Mouse (Mus musculus) hindbrain, embryonic 10.5 days (tissue): Measurements from ENCODE around the gene Pomgnt2. TPM values are rescaled to one million over a fixed set of nuclear protein-coding genes. Genes with fewer than 3 reads are reported as not detected.

ENCODE experiments used
- DNase-seq: peaks from one replicate; pipeline ENCODE4 v3.0.0-alpha.2; 2017; ENCODE audit warnings: low spot score
- H3K27ac ChIP-seq: fragments of 300-500 bp; sonication (generic); 2 replicates; pipeline ENCODE4 v1.5.1; 2016; ENCODE audit warnings: mild to moderate bottlenecking, moderate library complexity
- H3K27me3 ChIP-seq: fragments of 300-500 bp; sonication (generic); 2 replicates; pipeline ENCODE4 v1.6.1; 2016; ENCODE audit warnings: mild to moderate bottlenecking; ENCODE audit not compliant: poor library complexity, insufficient read depth, severe bottlenecking
- H3K36me3 ChIP-seq: fragments of 300-500 bp; sonication (generic); 2 replicates; pipeline ENCODE4 v1.6.1; 2016; ENCODE audit warnings: mild to moderate bottlenecking, moderate library complexity
- H3K4me1 ChIP-seq: fragments of 300-500 bp; sonication (generic); replicated peaks from 2 replicates; pipeline ENCODE4 v1.6.1; 2016; ENCODE audit warnings: mild to moderate bottlenecking
- H3K4me3 ChIP-seq: fragments of 300-500 bp; sonication (generic); 2 replicates; pipeline ENCODE4 v1.5.1; 2016; ENCODE audit warnings: mild to moderate bottlenecking, moderate library complexity
- H3K9me3 ChIP-seq: fragments of 300-500 bp; sonication (generic); 2 replicates; pipeline ENCODE4 v1.6.1; 2016; ENCODE audit warnings: mild to moderate bottlenecking, moderate library complexity
- WGBS: fragments of 180-500 bp; shearing (Covaris S2); methylation state at CpG from one replicate; pipeline ENCODE4 v1.1.7; 2016; 5-methylcytosine and 5-hydroxymethylcytosine counted together
- polyA plus RNA-seq: library from polyadenylated mRNA; unstranded; fragments of >200 nt; fragmentation: Nextera tagmentation; extraction: Ambion mirVana; gene quantifications from 2 replicates; pipeline ENCODE4 v1.2.1, GENCODE M21; 2016

Pomgnt2 gene
- polyA plus RNA-seq, 1 experiment from 2014 or later, result 16.3 TPM

DNA sequence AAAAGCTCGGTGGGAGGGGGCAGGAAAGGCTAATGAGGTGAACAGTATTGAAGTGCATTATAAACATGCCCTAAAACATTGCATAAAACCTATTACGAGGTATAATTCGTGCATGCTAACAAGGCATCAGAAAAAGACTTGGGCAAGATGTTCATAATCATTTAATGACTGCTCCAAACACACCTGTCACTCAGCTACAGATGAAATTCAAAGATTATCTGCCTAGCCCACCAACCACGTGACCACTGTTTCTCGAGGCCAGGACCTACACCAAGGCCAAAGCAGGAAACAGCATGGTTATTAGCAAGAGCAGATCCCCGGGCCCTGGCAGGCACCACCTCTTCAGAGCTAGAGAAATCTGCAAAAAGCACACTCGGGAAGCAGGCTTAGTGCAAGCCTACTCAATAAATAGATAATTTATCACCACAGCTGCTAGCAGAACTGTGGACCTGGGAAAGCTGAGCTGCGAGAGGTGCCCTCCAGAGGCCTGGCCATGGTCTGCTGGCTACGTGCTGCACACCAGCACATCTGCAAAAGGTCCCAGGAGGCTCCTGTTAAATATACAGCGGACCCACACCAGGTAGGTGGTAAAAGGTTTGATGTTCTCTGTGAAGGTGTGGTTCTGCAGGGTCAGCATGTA is 15.3 kb downstream of the Pomgnt2 start:
- DNase-seq, result no peak
- Histone ChIP-seq H3K9me3 (no peaks in the 10 kb centered on the region), H3K36me3 (peaks cover 17% of the 10 kb centered on the region), H3K4me1 (peaks cover 8% of the 10 kb centered on the region; the same call in 1 of the 2 replicates), H3K27me3 (no peaks in the 10 kb centered on the region), H3K27ac (no peak overlapping the region), H3K4me3 (no peak overlapping the region)
- 85% methylated on average over 10 of the region's 10 CpGs for WGBS

DNA sequence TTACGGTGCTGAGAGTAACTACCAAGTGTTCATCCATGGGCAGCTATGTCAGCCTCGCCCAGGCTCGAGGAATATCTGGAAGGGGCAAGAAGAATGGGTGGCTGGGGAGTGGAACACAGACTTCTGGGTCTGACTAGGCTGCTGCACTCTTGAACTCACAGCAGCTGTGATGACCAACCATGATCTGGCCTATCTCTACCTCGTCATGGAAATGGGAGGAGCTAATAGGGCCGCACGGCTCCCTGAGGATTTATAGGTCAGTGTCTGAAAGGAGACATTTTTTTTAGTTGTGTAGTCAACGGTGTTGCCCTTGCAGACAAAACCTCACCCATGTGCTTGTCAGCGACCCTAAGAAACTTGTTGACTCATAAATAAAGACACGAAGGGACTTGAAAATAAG is 15.9 kb downstream of the Pomgnt2 start:
- no peak overlapping the region for H3K4me3 ChIP-seq
- WGBS, result 89% methylated on average over 9 of the region's 9 CpGs
- H3K36me3 ChIP-seq, result peaks cover 17% of the 10 kb centered on the region
- H3K4me1 ChIP-seq, result peaks cover 8% of the 10 kb centered on the region; the same call in 1 of the 2 replicates
- no peak overlapping the region for H3K27ac ChIP-seq
- H3K27me3 ChIP-seq, result no peaks in the 10 kb centered on the region
- DNase-seq, result no peak
- H3K9me3 ChIP-seq, result no peaks in the 10 kb centered on the region

DNA sequence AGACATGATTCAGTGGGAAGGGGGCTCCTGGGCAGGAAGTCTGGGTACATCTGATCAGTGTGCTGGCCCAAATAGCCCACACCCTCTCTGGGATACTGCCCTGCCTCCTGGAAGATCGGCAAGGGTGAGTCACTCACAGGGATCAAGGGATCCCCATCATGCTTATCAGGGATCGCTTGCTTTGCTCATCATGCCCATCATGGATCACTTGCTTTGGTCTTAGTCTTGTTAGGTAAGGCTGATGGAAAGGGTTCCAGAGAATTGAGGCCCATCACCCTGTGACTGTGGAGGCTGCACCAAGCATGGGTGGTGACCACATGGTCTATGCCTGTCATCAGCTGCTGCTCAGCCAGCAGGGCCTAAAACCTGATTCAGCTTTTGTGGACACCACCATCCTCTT is 21.6 kb downstream of the Pomgnt2 start:
- Histone ChIP-seq H3K27ac (no peak overlapping the region), H3K4me1 (0 out of 2 replicates have a peak, but pooled peaks cover under 1% of the 10 kb centered on the region), H3K27me3 (no peaks in the 10 kb centered on the region), H3K4me3 (no peak overlapping the region), H3K36me3 (no peaks in the 10 kb centered on the region), H3K9me3 (no peaks in the 10 kb centered on the region)
- DNase-seq, result no peak
- 71% methylated on average over 2 of the region's 2 CpGs for WGBS

DNA sequence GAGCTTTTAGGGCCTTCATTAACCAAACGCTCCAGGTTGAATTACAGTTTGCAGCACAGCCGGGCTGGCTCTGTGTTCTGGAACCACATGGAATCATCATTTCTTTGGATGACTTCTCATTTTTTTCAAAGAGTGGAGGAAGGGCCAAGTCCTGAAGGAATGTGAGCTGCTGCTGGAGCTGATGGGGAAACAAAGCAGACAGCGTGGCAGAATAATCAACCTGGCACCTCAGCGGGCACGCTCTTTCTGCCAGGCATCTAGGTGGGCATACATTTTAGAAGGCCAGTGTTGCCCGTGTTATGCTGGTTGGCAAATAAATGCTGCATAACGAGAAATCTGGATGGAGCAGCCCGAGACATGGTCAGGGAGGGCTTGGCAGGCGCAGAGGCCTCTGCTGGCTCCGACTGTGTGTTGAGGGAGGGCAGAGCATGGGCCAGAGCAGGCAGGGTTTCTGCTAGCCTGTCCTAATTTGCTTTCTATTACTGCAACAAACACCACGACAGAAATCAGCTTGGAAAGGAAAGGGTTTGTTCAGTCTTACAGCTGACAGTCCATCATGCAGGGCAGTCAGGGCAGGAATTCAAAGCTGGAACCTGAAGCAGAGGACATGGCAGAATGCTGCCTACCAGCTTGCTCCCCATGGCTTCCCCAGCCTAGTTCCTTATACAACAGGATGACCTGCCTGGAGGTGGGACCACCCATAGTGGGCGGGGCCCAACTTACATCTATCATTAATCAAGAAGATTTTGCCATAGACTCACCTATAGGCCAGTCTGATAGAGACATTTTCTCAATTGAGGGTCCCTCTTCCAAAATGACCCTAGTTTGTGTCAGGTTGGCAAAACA is 22.5 kb downstream of the Pomgnt2 start:
- Histone ChIP-seq H3K9me3 (no peaks in the 10 kb centered on the region), H3K27ac (no peak overlapping the region), H3K27me3 (no peaks in the 10 kb centered on the region), H3K4me3 (no peak overlapping the region), H3K4me1 (peaks cover 7% of the 10 kb centered on the region; the same call in 1 of the 2 replicates), H3K36me3 (no peaks in the 10 kb centered on the region)
- no peak for DNase-seq
- 88% methylated on average over 12 of the region's 12 CpGs for WGBS

DNA sequence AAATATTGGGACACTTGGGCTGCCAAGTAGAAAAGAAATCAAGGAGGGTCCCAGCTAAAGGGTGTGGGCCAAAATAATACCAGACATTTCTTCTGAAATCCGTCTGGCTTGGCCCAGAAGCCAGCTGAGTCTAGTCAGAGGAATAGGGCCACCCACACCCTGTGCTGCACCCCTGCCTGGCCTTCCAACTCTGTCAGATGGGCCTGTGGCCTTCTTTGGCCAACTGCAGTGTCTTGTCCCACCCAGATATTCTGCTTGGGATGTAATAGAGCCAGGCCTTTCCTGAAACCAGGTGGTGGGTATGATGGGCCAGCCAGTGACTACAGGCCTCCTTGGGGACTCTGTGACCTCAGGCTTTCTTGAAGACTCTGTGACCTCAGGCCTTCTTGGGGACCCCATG is 23.7 kb downstream of the Pomgnt2 start:
- Histone ChIP-seq H3K36me3 (no peaks in the 10 kb centered on the region), H3K9me3 (no peaks in the 10 kb centered on the region), H3K4me3 (no peak overlapping the region), H3K27ac (no peak overlapping the region), H3K4me1 (peaks cover 7% of the 10 kb centered on the region; the same call in 1 of the 2 replicates), H3K27me3 (no peaks in the 10 kb centered on the region)
- DNase-seq, result no peak
- 77% methylated on average over 1 of the region's 1 CpGs for WGBS

DNA sequence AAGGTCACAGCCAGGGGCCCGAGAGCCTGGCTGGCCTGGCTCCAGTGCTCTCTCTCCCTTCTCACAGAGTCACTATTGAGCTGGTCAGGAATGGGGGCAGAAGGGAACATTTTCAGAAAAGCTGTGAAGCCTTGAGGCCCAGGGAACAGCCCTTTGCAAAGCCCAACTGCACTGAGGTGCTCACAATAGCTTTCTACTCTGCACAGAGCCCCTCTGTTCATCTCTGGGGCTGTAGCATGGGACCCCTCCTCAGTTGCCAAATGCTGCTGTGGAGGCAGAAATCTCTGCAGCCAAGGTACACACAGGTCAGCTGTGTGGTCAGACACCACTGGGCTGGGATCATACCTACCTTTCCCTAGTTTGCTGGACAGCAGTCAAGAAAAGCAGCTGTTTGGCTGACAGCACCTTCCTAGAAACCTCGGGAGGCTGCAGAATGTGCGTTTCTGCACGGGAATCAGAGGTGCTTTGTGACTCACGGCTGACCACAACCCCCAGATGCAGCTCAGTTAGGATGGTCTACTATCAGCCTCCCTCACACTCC is 27.0 kb downstream of the Pomgnt2 start:
- peaks cover 7% of the 10 kb centered on the region; the same call in 1 of the 2 replicates for H3K4me1 ChIP-seq
- 73% methylated on average over 5 of the region's 5 CpGs for WGBS
- H3K27me3 ChIP-seq, result no peaks in the 10 kb centered on the region
- H3K36me3 ChIP-seq, result no peaks in the 10 kb centered on the region
- H3K4me3 ChIP-seq, result no peak overlapping the region
- DNase-seq, result no peak
- 0 out of 2 replicates have a peak overlapping the region, but pooled peaks have one; percentile 12 for H3K27ac ChIP-seq
- no peaks in the 10 kb centered on the region for H3K9me3 ChIP-seq

DNA sequence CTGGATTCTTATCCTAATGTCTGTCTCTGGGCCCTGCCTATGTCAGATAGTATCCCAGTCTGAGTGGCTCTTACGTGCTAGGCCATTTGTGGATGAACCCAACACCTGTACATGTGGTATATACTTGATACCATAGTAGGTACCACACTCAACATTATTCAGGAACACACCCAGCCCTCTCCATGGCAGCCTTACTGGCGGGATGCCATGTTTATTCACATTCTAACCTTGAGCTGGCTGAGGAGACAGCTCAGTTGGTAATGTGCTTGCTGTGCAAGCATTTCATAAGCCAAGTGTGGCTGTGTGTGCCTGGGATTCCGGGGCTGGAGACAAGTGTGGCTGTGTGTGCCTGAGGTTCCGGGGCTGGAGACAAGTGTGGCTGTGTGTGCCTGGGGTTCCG is 28.7 kb downstream of the Pomgnt2 start:
- DNase-seq, result no peak

DNA sequence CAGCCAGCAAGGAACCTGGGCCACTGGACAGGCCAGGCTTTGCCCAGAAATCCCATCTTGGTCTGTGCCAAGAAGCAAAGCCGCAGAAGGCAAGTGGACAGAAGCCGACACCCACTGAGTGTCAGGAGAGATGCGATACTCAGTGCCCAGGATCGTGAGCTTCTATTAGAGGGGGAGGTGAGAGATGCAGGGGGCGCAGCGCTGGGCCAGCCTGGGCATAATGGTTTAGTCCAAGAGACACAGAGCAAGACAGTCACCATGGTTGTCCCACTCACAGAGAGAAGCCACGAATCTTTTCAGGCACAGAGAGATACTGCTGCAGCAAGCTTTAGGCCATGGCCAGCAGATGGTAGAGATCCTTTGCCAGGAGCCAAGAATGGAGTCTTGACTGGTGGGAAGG is 32.0 kb downstream of the Pomgnt2 start:
- H3K27me3 ChIP-seq, result no peaks in the 10 kb centered on the region
- no peak overlapping the region for H3K27ac ChIP-seq
- H3K4me3 ChIP-seq, result no peak overlapping the region
- 90% methylated on average over 7 of the region's 7 CpGs for WGBS
- no peaks in the 10 kb centered on the region for H3K36me3 ChIP-seq
- no peaks in the 10 kb centered on the region for H3K9me3 ChIP-seq
- H3K4me1 ChIP-seq, result peaks cover 14% of the 10 kb centered on the region
- DNase-seq, result no peak

More for the DNA sequence above, 28.7 kb downstream of the Pomgnt2 start:
- 90% methylated on average over 5 of the region's 5 CpGs for WGBS
- no peaks in the 10 kb centered on the region for H3K27me3 ChIP-seq
- H3K27ac ChIP-seq, result no peak overlapping the region
- peaks cover 7% of the 10 kb centered on the region; the same call in 1 of the 2 replicates for H3K4me1 ChIP-seq
- no peaks in the 10 kb centered on the region for H3K36me3 ChIP-seq
- no peak overlapping the region for H3K4me3 ChIP-seq
- H3K9me3 ChIP-seq, result no peaks in the 10 kb centered on the region

DNA sequence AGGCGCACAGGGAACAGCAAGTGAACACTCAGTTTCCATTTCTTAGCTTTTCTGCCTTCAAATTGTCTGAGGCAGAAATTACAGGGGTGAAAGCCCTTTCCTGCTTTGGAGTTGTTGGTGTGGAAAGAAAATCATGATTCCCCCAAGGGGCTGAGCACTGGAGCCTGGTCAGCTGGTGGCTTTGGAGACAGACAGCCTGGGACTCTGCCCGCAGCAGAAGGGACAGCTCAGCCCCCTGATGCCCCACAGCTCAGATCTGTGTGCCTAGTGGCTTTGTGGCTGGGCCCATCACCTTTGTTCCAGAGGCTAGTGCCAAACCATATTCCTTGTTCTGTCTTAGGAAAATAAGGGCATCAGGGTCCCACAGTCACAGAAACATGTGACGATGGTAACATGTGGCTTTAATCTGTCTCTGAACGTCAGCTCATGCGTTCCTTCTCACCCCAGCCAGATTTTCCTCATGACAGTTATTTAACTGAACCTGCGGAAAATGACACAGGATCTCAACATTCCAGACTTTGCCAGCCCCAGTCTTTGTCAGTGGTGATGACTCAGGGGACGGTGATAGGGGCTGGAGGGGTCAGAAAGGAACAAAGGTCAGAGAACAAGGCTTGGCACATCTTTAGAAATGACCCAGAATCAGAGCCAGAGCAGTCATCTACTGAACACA is 36.8 kb downstream of the Pomgnt2 start:
- H3K4me3 ChIP-seq, result no peak overlapping the region
- peaks cover 25% of the 10 kb centered on the region for H3K4me1 ChIP-seq
- H3K27me3 ChIP-seq, result no peaks in the 10 kb centered on the region
- 44% methylated on average over 7 of the region's 7 CpGs for WGBS
- H3K9me3 ChIP-seq, result no peaks in the 10 kb centered on the region
- H3K27ac ChIP-seq, result peak overlapping the region; percentile 50
- peak; percentile 15 for DNase-seq
- no peaks in the 10 kb centered on the region for H3K36me3 ChIP-seq

DNA sequence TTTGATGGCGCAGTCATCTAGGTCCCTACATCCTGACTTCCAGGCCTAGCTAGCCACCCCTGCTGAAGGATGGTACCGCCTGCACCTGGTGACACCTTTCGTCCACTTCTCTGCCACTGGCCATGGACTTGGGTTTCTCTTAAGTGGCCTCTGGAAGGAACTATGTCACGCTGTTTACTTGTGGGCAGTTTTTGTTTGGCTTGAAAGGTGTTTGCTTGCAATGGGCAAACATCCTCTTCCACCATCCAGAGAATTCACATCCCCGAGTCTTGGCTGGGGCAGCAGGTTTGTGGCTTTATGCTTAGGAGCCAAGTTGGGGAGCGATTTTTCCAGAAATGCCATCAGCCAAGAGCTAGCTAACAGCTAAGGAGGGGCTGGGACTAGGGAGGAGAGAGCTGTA is 44.3 kb downstream of the Pomgnt2 start:
- 90% methylated on average over 6 of the region's 6 CpGs for WGBS
- H3K27ac ChIP-seq, result no peak overlapping the region

DNA sequence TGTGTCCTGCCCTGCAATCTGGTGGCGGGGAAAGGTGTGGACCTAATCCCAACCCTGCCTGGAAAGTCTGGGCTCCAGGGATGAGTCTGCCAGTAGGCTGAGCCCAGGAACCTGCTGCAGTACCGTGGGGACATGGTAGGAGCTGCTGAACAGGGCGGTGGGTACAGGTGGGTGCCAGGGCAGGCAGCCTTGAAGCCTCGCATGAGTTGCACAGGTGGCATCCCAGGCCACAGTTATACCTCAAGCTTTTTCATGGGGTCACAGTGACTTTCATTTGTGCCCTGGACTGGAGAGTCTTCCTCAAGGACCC is 45.8 kb downstream of the Pomgnt2 start:
- H3K9me3 ChIP-seq, result no peaks in the 10 kb centered on the region
- H3K4me3 ChIP-seq, result peak overlapping the region; percentile 4; the same call in 1 of the 2 replicates
- H3K27ac ChIP-seq, result peak overlapping the region; percentile 73
- no peaks in the 10 kb centered on the region; the same call in 1 of the 2 replicates for H3K27me3 ChIP-seq
- no peaks in the 10 kb centered on the region for H3K36me3 ChIP-seq
- H3K4me1 ChIP-seq, result peaks cover 14% of the 10 kb centered on the region
- DNase-seq, result no peak
- WGBS, result 38% methylated on average over 4 of the region's 4 CpGs

More for the DNA sequence above, 44.3 kb downstream of the Pomgnt2 start:
- Histone ChIP-seq H3K36me3 (no peaks in the 10 kb centered on the region), H3K4me3 (no peak overlapping the region), H3K27me3 (no peaks in the 10 kb centered on the region), H3K4me1 (peaks cover 15% of the 10 kb centered on the region), H3K9me3 (no peaks in the 10 kb centered on the region)
- DNase-seq, result no peak

DNA sequence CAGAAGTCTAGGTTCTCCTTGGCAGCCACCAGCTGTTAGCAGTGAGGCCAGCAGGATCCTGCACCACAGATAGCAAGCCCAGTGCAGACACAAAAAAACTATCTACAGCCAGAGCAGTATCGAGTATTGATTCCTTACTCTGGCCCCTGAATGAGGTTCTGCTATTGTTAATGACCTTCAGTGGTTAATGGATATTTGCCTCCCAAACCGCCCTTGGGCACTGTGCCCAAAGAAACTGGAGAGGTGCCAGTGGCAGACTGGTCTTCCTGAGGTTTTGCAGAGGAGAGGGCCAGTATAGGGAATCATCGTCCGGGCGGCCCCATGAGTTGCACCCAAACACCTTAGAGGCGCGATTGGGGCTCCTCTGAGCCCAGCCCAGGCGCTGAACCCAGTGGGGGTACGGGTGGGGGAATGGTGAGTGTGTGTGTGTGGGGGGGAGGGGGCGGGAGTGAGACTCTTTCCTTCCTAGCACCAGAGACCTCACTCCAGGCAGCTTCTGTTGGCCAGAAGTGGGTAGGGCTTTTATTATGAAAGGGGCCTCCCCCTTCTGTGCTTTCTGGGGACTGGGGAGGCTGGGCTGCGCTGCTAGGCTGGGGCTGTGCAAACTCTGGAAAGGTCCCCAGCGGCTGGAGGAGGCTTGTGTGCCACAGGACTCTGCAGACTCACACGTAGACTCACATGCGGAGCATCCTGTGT is 46.3 kb downstream of the Pomgnt2 start, which contains the start of gene Fam198a:
Gene Fam198a, plus strand, starts transcription at position 571 of the 696 bp plus-strand sequence.
- Histone ChIP-seq H3K9me3 (no peaks in the 10 kb centered on the region), H3K4me1 (peaks cover 14% of the 10 kb centered on the region), H3K36me3 (no peaks in the 10 kb centered on the region), H3K27ac (peak within 1 kb of the TSS; percentile 73), H3K27me3 (no peaks in the 10 kb centered on the region; the same call in 1 of the 2 replicates), H3K4me3 (peak within 1 kb of the TSS; percentile 4; the same call in 1 of the 2 replicates)
- 11% methylated on average over 14 of the region's 14 CpGs for WGBS
- no peak for DNase-seq
